ENCODE assay signal across 14 mouse cellular contexts in the genomic region with DNA sequence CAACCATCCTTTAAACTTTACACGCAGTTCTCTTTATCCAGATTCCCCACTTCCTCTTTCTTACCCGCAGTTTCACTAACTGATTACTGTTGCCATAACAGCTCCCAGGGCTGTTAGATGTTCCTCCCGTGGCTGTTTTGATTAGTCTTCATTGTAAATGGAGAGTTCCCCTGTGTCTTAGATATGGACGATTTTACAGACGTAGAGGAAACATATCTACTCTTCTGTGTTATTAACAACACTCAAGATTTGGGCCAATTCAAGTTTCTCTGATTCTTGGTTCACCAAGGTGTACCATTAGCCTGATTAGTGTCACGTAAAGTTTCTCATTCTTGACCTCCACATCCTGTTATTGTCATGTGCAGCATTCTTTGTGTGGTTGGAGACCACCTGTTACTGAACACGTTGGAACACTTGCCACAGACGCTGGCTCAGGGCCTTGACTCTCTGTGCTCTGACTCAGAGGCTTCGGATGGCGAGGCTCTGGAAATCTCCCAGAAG. TPM values are rescaled to one million over a fixed set of nuclear protein-coding genes. Genes with fewer than 3 reads are reported as not detected.
A peak's percentile ranks its signal among the peaks of the same experiment; 100 is the strongest.
DNase-seq lines count a peak whose midpoint lies in the region; ATAC-seq and TF ChIP-seq lines count a peak whose summit lies in the region.
"Had no signal": no experiment of that assay in that cellular context is flagged by ENCODE, and none has a peak within 500 bp of the region (broad histone marks: within the 10 kb centered on the region; RNA-seq: fewer than 3 reads in every experiment).

No protein-coding gene starts in this region.

- H3K9ac ChIP-seq in lung, postnatal 0 days (replicated peaks; ENCODE audit: low read depth), result no peak overlapping the region
- H3K9ac ChIP-seq: hindbrain, embryonic 15.5 days; limb, embryonic 15.5 days; midbrain, embryonic 12.5 days; stomach, embryonic 15.5 days had no signal

- no peak for TF ChIP-seq CTCF in lung, postnatal 0 days (IDR thresholded peaks at IDR 0.05)

- no peak overlapping the region for H3K27ac ChIP-seq in lung, postnatal 0 days (ENCODE audit: low read length)
- H3K27ac ChIP-seq: hindbrain, embryonic 15.5 days; limb, embryonic 15.5 days; midbrain, embryonic 12.5 days; stomach, embryonic 15.5 days had no signal

- ATAC-seq in lung, postnatal 0 days, result no peak
- ATAC-seq in inflammation-experienced regulatory T-cells, adult 6 months, result peak; percentile 20

- H3K27me3 ChIP-seq in lung, postnatal 0 days (replicated peaks; ENCODE audit: insufficient read depth, low read length), result no peaks in the 10 kb centered on the region
- H3K27me3 ChIP-seq: hindbrain, embryonic 15.5 days; limb, embryonic 15.5 days; midbrain, embryonic 12.5 days; stomach, embryonic 15.5 days had no signal

- peak; percentile 11 to 51 for DNase-seq in adrenal gland, postnatal 36 days
- DNase-seq in adrenal gland, postnatal 14 days, result no peak
- peak; percentile 23 for DNase-seq in lung, postnatal 0 days (ENCODE audit: low spot score)
- DNase-seq in lung, postnatal 4 days, result no peak
- DNase-seq in thymus, postnatal 25 days, result peak; percentile 52
- DNase-seq in urinary bladder, postnatal 25 days (ENCODE audit: low spot score), result no peak
- no peak for DNase-seq in layer of hippocampus, postnatal 36 days
- DNase-seq: kidney, postnatal 4 days had no signal

- no peaks in the 10 kb centered on the region for H3K36me3 ChIP-seq in lung, postnatal 0 days (ENCODE audit: insufficient read depth, low read length)
- H3K36me3 ChIP-seq: hindbrain, embryonic 15.5 days; limb, embryonic 15.5 days; midbrain, embryonic 12.5 days; stomach, embryonic 15.5 days had no signal

- H3K9me3 ChIP-seq in lung, postnatal 0 days (ENCODE audit: low read length), result no peaks in the 10 kb centered on the region
- H3K9me3 ChIP-seq: hindbrain, embryonic 15.5 days; limb, embryonic 15.5 days; midbrain, embryonic 12.5 days; stomach, embryonic 15.5 days had no signal

- TF ChIP-seq EP300 in lung, postnatal 0 days (IDR thresholded peaks at IDR 0.05), result no peak

- no peaks in the 10 kb centered on the region for H3K4me1 ChIP-seq in lung, postnatal 0 days (ENCODE audit: insufficient read depth, low read depth, low read length)
- H3K4me1 ChIP-seq: midbrain, embryonic 12.5 days; stomach, embryonic 15.5 days had no signal

- H3K4me3 ChIP-seq in lung, postnatal 0 days (ENCODE audit: low read depth, low read length), result no peak overlapping the region
- H3K4me3 ChIP-seq: hindbrain, embryonic 15.5 days; limb, embryonic 15.5 days; midbrain, embryonic 12.5 days; stomach, embryonic 15.5 days had no signal

- no peak overlapping the region for H3K4me2 ChIP-seq in lung, postnatal 0 days (replicated peaks; ENCODE audit: low read depth, low read length)
- H3K4me2 ChIP-seq: hindbrain, embryonic 15.5 days; limb, embryonic 15.5 days; midbrain, embryonic 12.5 days; stomach, embryonic 15.5 days had no signal

- WGBS in lung, postnatal 0 days, result 42% methylated on average over 10 of the region's 10 CpGs

RNA-seq across cellular contexts. Expression of a gene that starts 29.5 kb away (rescaled TPM):
- not detected for total RNA-seq in adrenal gland, postnatal 36 days (2021)
- 0.52 and 1.1 TPM in 2 replicates for total RNA-seq in adrenal gland, postnatal 14 days (2021)
- not detected in 2 replicates for polyA plus RNA-seq in lung, postnatal 0 days (2015; fragmentation: Nextera tagmentation; extraction: Ambion mirVana)
- 100 to 1,000 TPM; 121 to 243 (median 214) TPM for polyA plus RNA-seq in inflammation-experienced regulatory T-cells, adult 6 months (2017; shearing (Covaris generic))
- not detected for total RNA-seq in layer of hippocampus, postnatal 36 days (2021)
- polyA plus RNA-seq: embryonic facial prominence, embryonic 11.5 days; hindbrain, embryonic 15.5 days; midbrain, embryonic 12.5 days; stomach, embryonic 15.5 days had no signal

Comparison
In these comparisons a context has a peak if more than half of its experiments do, and no peak if none do; other contexts are left out.
1. DNase-seq: peak in adrenal gland, postnatal 36 days (2 of 2), lung, postnatal 0 days (single experiment) and thymus, postnatal 25 days (single experiment); none in adrenal gland, postnatal 14 days (single experiment), lung, postnatal 4 days (0 of 2), urinary bladder, postnatal 25 days (single experiment) and layer of hippocampus, postnatal 36 days (0 of 2).